Mouse (Mus musculus) macrophage (primary cell): ENCODE data around the gene Hoxa5. TPM values are rescaled to one million over a fixed set of nuclear protein-coding genes. Genes with fewer than 3 reads are reported as not detected.

Source experiments
- H3K27ac ChIP-seq: fragments of 350-480 bp; formaldehyde crosslinking; 2 replicates; pipeline ENCODE4 v1.9.0; 2021
- H3K36me3 ChIP-seq: fragments of 350-480 bp; formaldehyde crosslinking; 2 replicates; pipeline ENCODE4 v1.9.0; 2021; ENCODE audit errors: inconsistent target
- H3K4me3 ChIP-seq: fragments of 350-480 bp; formaldehyde crosslinking; 2 replicates; pipeline ENCODE4 v1.9.0; 2021; ENCODE audit errors: inconsistent target
- H3K79me2 ChIP-seq: fragments of 350-480 bp; formaldehyde crosslinking; 2 replicates; pipeline ENCODE4 v1.9.0; 2021; ENCODE audit errors: inconsistent target
- WGBS: methylation state at CpG from one replicate; pipeline ENCODE4 v1.1.7; 2026; ENCODE audit warnings: inconsistent platforms; ENCODE audit not compliant: missing documents; 5-methylcytosine and 5-hydroxymethylcytosine counted together
- polyA plus RNA-seq: library from polyadenylated mRNA; stranded (reverse); fragments of 250-400 nt; gene quantifications from 3 replicates; pipeline ENCODE4 v1.2.4, GENCODE M21; 2018; ENCODE audit warnings: inconsistent platforms

Gene Hoxa5
- polyA plus RNA-seq, 1 experiment from 2014 or later, result 0.16 TPM

DNA sequence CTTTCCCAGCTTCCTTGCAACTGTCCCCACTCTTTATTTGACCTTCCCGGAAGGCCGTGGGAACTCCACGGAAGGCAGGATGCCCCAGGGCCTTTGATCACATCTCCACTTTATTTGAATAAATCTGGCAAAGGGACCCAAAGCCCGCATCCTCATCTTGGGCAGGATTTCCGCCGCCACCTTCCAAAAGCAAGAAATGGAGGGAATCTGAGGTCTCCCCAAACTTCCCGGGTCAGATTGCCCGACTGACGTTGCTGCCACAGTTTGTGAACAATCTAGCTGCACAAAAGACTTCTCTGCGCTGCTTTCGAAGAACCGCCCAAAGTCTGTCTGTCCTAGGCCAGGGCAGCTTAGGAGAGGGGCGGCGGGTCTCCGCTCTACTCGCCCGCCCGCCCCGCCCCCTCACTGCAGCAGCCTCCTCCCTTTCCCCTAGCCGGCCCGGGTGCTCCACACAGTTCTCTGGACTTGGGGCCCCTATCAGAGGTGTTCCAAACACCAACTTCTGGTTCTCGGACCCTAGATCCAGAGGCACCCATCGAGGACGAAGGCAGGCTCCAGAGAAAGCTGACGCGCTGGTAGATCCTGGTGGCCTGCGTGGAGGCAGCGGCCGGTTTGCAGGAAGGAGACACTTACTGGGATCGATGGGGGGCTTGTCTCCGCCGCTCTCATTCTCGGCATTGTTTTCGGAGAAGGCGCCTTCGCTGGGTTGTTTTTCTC lies 20.7 kb upstream of the Hoxa5 start:
- no peak overlapping the region for H3K27ac ChIP-seq
- no peak overlapping the region for H3K4me3 ChIP-seq
- H3K79me2 ChIP-seq, result no peaks in the 10 kb centered on the region
- H3K36me3 ChIP-seq, result no peaks in the 10 kb centered on the region
- 2% methylated on average over 31 of the region's 36 CpGs for WGBS

DNA sequence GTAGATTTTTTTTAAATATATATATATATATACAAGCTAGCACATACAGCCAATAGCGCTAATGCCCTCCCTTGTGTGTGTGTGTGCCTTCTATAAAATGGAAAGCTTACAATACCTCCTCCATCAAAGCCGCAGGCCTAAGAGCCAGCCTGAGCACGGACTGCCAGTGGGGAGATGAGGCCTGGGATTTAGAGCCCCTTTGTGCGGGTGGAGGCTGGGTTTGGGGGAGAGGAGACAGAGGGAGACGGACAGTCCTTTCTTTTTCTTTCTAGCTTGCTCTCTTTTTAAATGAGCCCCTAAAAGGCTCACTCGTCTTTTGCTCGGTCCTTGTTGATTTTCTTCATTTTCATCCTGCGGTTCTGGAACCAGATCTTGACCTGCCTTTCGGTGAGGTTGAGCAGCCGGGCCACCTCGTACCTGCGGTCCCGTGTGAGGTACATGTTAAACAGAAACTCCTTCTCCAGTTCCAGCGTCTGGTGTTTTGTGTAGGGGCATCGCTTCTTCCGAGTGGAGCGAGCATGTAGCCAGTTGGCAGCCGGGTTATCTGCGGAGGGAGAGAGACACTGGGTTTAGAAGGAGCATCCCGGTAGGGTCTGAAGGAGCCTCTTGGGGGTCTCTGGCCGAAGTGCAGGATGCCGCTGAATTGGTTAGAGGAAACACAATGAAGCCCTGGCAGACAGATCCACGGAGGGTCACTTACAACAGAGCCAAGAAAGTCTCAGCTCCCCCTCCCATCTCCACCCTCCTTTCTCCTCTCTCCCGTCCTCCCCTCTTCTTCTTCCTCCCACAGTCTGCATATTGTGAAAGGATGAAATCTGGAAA lies 19.8 kb upstream of the Hoxa5 start:
- no peak overlapping the region for H3K27ac ChIP-seq
- WGBS, result 15% methylated on average over 20 of the region's 24 CpGs
- H3K4me3 ChIP-seq, result no peak overlapping the region
- no peaks in the 10 kb centered on the region for H3K79me2 ChIP-seq
- H3K36me3 ChIP-seq, result no peaks in the 10 kb centered on the region

DNA sequence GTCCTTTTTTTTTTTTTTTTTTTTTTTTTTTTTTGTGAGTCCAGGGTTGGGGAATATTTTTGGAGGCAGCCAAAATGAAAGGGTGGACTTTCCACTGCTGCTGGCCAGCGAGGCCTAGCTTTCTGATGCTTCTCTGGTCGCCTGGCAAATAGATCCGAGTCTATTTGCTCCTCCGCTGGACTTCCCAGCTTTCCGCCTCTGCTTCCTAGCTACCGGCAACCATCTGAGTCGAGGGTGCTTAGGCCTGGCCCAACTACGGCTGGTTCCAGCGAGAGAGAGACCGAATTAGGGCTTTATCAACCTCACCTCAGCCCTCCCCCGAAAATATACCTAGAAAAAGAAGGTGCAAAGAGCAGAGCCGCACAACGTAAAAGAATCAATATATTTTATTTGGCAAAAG lies 18.3 kb upstream of the Hoxa5 start:
- no peaks in the 10 kb centered on the region for H3K36me3 ChIP-seq
- WGBS, result 42% methylated on average over 13 of the region's 13 CpGs
- H3K4me3 ChIP-seq, result no peak overlapping the region

DNA sequence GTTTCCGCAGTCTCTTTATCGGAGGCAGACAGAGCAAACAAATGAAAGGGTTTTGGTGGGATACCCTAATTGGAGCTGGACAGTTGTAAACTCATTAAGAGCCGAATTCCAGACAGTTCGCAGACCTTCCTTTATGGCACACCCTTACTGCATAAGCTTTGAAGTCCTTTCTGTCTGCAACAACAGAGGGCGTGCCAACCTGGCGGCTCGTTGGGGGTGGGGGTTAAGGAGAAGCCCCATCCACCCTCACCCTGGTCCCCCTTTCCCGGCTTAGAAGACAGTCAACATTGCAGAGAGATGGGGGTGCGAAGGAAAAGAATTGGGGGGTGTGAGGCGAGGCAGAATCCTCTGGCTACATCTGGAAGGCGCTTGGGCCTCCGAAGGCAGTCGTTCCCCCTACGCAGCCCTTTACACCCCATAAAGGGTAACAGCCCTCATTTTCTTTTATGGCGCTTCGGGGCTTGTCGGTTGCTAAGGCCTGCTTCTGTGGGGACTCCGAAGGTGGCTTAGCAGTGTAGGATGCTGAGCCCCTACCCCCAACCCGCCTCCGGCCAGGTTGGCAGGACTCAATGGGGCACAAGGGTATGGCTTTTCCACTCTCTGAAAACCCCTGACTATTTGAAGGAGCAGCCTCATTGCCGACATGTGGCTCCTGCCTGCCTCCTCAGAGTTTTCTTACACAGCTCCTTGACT lies 17.8 kb upstream of the Hoxa5 start:
- 20% methylated on average over 21 of the region's 21 CpGs for WGBS
- Histone ChIP-seq H3K79me2 (no peaks in the 10 kb centered on the region), H3K27ac (no peak overlapping the region), H3K36me3 (no peaks in the 10 kb centered on the region), H3K4me3 (no peak overlapping the region; the same call in 1 of the 2 replicates)

More for the DNA sequence above, 18.3 kb upstream of the Hoxa5 start:
- Histone ChIP-seq H3K79me2 (no peaks in the 10 kb centered on the region), H3K27ac (no peak overlapping the region)

DNA sequence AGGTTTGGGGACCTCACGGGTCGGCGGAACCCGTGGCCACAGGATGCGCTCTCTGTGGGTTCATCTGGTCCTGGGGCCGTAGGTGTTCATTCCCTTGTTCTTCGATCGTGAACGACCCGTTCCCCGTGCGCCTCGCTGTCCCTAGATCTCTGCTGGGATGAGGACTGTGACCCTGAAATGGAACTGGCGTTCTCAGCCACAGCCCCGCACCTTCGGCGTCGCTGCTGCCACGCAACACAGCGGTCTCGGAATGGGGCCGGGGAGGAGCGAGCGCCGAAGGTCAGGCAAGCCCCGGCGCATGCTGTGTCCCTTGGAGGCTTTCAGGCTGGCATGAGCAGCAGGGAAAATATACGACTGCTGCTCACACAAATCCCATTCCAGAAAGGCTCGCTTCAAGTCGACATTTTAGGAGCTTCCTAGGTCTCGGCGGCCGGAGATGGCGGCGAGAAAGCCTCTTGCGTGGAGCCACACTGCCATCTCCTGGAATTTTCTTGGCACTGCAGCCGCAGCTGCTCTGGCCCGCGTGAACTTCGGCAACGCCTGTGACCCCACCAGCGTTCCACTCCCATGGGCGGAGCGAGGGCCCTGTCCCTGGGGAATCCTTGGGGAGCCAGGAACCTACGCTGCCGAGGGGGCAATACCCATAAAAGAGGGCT lies 17.1 kb upstream of the Hoxa5 start, which contains the start of gene Hoxa7:
Gene Hoxa7, minus strand, starts transcription at position 518 of the 656 bp plus-strand sequence.
- H3K79me2 ChIP-seq, result no peaks in the 10 kb centered on the region
- H3K27ac ChIP-seq, result no peak within 1 kb of the TSS
- peak within 1 kb of the TSS; percentile 26 for H3K4me3 ChIP-seq
- no peaks in the 10 kb centered on the region for H3K36me3 ChIP-seq
- 1% methylated on average over 46 of the region's 46 CpGs for WGBS

DNA sequence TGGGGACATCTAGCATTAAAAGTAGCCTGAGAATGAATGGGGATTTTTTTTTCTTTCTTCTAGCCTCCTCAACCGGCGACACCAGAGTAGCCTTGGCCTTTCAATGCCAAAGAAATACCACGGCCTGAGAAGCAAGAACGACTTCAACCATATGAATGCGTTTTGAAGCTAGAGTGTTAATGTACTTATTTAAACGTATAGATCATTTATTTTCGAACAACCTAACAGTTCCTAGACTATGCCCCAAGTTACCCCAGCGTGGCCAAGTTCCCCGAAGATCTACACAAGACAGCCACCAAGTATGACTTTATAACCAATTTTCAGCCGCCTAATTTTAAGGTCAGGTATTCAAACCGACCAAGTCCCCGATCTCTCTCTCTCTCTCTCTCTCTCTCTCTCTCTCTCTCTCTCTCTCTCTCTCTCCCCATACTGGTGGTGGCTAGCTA lies 16.5 kb upstream of the Hoxa5 start:
- Histone ChIP-seq H3K27ac (no peak overlapping the region), H3K4me3 (peak overlapping the region; percentile 26; the same call in 1 of the 2 replicates), H3K36me3 (no peaks in the 10 kb centered on the region), H3K79me2 (no peaks in the 10 kb centered on the region)
- 15% methylated on average over 12 of the region's 12 CpGs for WGBS

DNA sequence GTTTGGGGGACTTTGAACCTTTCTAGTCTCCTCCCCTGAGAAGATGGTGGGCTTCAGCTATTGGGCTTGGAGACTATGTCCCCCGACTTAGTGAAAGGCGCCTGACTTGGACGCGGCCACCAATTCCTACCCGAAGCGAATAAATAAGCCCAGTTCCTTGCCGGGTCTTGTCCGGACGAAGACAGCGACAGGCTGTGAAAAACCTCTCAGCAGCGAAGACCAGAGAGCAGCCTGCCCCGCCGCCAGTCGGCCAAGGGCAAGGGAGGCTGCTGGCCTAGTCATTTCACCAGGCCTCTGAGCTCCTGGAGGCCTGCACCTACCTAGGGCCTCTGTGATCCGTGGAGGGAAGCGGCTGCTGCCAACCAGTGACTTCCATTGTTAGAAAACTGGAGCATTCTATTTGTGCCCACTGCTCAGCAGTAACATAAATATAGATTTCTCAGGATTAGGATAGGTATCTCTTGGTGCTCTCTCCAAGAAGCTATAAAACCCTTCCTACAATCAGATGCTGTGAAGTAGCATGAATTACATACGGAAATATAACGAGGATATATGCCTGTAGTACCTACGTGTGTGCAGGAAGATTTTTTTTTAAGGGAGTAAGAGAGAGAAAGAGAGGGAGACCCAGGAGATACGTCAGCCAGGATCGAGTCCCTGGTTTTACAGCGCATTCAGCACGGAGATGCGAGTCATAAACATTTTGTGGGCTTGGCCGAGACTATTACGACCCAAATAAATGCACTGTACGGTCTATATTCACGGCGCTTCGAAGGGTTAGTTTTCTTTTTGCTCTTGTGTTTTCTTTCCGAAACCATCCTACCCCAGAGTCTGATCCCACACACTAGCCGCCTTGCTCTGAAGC lies 15.8 kb upstream of the Hoxa5 start:
- WGBS, result 56% methylated on average over 32 of the region's 32 CpGs
- Histone ChIP-seq H3K79me2 (no peaks in the 10 kb centered on the region), H3K36me3 (no peaks in the 10 kb centered on the region), H3K4me3 (no peak overlapping the region), H3K27ac (no peak overlapping the region)

DNA sequence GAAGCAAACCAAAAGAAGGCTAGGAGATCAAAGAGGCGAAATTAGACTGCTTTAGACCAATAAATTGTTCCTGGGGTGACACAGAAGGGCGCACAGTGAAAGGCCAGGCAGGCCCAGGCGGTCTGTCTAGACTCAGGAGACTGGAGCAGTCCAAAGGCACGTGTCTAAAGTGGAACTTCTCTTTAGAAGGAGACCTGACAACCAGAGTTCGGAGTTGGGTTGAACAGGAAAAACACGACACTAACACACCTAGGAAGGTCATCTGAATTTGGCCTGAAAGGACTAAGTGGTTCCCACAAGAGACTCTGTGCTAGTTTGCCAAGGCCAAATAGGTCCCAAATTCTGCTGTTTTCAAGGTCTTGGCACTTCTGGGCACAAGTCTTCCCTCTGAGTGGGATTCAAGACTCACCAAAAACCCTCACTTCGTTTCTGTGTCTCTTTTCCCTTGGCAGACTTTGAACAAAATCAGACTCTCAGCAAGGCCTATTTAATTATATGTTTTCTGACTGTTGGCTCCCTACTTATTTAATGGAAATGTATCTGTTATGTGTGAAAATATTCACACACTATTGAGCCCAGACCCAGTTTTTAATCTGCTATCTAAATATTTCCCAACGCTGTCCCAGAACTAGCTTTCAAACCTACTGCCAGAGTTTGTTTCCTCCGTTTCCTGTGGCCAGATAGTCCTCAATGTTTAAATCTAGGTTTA lies 15.0 kb upstream of the Hoxa5 start:
- 83% methylated on average over 9 of the region's 9 CpGs for WGBS
- H3K4me3 ChIP-seq, result no peak overlapping the region

DNA sequence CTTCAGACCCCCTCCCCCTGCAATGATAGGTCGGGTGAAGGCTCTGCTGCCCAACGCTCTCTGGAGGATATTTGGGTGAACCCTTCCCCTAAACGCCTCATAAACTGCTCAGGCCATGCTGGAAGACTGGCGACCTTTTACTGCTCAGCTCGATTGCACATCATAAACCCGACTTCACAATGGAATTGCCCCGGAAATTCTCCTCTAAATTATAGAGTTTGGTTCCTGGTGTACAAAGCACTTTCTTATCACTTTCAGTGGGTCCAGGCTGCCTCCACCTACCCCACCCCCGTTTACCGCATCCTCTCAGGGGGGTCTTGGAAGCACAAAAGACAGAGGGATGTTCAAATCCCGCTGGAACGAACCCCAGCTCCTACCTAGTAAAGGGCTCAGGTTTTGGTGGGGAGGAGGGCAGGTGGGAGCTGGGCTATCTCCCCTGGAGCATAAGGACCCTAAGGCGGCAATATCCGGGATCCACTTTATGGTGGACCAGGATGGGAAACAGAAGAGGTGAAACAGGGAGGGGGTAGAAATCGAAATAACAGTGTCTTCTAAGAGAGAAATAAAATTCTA lies 14.3 kb upstream of the Hoxa5 start:
- no peaks in the 10 kb centered on the region for H3K79me2 ChIP-seq
- H3K27ac ChIP-seq, result no peak overlapping the region
- 49% methylated on average over 14 of the region's 14 CpGs for WGBS
- no peaks in the 10 kb centered on the region for H3K36me3 ChIP-seq
- H3K4me3 ChIP-seq, result no peak overlapping the region

More for the DNA sequence above, 15.0 kb upstream of the Hoxa5 start:
- no peaks in the 10 kb centered on the region for H3K79me2 ChIP-seq
- H3K27ac ChIP-seq, result no peak overlapping the region
- H3K36me3 ChIP-seq, result no peaks in the 10 kb centered on the region

DNA sequence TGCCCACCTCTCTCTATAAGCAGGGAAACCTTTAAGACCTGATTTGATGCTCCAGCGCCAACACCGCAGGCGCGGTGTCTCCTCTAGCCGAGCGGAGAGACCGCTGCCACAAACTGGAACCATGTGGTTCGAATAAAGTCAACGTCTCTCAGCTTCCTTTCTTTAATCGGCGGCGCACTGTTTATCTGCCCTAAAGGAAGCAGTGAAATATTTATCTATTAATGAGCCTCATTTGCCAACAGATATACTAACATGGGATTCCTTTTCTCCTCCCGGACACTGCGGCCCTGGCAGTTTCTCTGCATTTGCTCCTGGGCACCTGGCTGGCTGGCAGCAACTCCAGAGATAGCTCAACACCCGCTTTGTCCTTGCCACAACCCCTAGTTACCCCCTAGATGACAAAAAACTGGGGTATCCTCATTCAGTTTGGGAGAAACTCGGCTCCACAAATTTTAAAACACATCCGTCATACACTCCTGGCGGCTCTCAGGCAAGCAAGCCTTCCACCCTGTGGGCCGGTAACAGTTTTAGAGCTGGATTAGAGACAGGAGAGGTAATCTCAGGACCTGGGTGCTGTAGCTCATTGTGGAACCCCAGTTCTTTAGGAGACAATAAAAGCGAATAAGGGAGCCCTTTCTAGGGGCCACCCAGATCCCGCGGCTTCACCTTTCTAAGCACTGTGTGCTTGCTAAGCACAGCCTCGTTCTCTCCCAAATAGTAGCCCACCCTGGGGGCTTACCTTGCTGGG lies 13.7 kb upstream of the Hoxa5 start:
- Histone ChIP-seq H3K36me3 (no peaks in the 10 kb centered on the region), H3K79me2 (no peaks in the 10 kb centered on the region), H3K27ac (no peak overlapping the region), H3K4me3 (no peak overlapping the region)
- 17% methylated on average over 23 of the region's 23 CpGs for WGBS

DNA sequence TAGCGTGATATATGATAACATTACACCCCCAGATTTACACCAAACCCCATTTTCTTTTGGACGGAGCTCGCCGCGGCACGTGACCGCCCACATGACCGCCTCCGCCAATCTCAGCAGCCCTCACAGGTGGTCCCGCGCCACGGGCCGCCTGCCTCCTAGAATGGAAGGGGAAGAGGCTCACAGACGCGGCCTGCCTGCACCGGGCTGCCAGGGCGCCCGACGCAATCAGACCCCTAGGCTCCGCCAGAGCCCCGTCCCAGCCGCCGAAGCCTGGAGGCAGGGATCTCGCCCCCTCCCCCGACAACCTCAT lies 13.0 kb upstream of the Hoxa5 start:
- H3K79me2 ChIP-seq, result no peaks in the 10 kb centered on the region
- H3K36me3 ChIP-seq, result no peaks in the 10 kb centered on the region
- WGBS, result under 1% methylated on average over 23 of the region's 25 CpGs
- H3K4me3 ChIP-seq, result peak overlapping the region; percentile 15; the same call in 1 of the 2 replicates
- no peak overlapping the region for H3K27ac ChIP-seq

DNA sequence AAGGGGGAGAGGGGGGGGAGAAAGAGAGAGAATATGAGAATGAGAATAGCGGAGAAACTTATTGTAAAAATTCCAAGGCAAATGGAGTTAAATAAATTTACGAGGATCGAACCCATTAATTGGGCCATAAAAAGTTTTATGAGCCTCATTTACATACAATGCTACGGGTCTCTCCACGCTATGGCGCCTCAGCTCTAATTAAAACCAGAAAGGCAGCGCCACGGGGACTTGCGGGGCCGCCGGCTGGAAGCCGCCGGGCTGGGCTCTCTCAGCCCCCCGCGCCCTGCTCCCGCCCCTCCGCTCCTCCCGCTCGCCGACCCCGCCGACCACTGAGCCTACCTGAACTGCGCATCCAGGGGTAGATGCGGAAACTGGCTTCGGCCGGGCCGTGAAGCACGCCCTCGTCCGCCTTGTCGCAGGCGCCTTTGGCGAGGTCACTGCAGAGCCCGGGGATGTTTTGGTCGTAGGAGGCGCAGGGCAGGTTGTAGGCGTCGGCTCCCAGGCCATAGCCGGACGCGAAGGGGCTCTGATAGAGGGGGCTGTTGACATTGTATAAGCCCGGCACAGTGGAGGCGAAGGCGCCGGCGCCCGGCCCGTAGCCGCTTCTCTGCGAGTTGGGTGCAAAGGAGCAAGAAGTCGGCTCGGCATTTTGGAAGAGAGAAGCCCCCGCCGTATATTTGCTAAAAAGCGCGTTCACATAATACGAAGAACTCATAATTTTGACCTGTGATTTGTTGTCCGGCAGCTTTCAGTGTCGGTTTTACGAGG lies 12.5 kb upstream of the Hoxa5 start:
- peak overlapping the region; percentile 15; the same call in 1 of the 2 replicates for H3K4me3 ChIP-seq
- H3K36me3 ChIP-seq, result no peaks in the 10 kb centered on the region
- 2% methylated on average over 60 of the region's 60 CpGs for WGBS
- no peaks in the 10 kb centered on the region for H3K79me2 ChIP-seq
- no peak overlapping the region for H3K27ac ChIP-seq
